Mouse (Mus musculus) ES-E14 (cell line): ENCODE data around the gene Prol1.

Experiments used
- CHD2 ChIP-seq: IDR thresholded peaks from 2 replicates; pipeline ENCODE4 v1.6.1; 2014; ENCODE audit warnings: mild to moderate bottlenecking, low read depth, low read length, inconsistent platforms
- HCFC1 ChIP-seq: IDR thresholded peaks from 2 replicates; pipeline ENCODE4 v1.6.1; 2012; ENCODE audit warnings: low read length, inconsistent platforms, borderline replicate concordance; ENCODE audit not compliant: insufficient read depth
- ZC3H11A ChIP-seq: IDR thresholded peaks from 2 replicates; pipeline ENCODE4 v1.6.1; 2012; ENCODE audit warnings: low read depth, mild to moderate bottlenecking, inconsistent platforms, low read length, borderline replicate concordance
- ZNF384 ChIP-seq: IDR thresholded peaks from 2 replicates; pipeline ENCODE4 v1.6.1; 2012; ENCODE audit warnings: low read depth, low read length, inconsistent platforms

DNA sequence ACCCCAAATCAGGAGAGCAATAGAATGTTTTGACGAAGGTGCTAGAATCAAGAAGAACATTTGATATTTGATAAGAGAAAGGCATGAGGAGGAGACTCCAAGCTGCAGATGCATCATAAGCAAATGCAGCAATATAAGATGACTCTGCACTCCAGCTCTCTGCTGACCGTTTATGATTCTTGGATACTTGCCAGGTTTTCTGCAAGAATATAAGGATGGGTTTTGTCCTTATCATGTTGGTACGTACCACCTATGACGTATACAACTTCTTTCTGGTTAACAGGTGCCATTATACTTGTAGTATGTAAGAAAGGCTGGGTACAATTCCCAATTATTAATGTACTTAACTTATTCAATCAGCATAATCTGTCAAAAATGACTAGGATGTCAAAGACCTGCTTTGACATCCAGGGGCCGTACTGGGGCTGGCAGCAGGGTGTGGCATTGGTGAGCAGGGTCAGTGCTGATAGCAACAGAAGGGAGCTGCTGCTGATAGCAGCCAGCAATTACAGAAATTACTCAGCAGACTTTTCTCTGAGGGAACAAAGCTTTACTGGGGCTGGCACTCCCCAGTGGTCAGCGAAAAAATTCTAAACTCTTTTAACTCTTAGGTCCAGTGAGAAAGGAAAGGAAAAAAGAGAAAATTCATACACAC lies 53.6 kb downstream of the Prol1 start:
- TF ChIP-seq HCFC1 (no peak), CHD2 (no peak), ZC3H11A (no peak), ZNF384 (no peak)
